Mouse (Mus musculus) cerebellum, adult 8-10 months (tissue): ENCODE measurements around the gene Hsf2bp.

Experiments used
- DNase-seq: peaks from one replicate; pipeline ENCODE4 v3.0.0; 2022

Hsf2bp gene

GRCm38 (mm10) chr17:32031684-32032083 is 4.5 kb downstream of the Hsf2bp start:
- DNase-seq, result no peak

DNA sequence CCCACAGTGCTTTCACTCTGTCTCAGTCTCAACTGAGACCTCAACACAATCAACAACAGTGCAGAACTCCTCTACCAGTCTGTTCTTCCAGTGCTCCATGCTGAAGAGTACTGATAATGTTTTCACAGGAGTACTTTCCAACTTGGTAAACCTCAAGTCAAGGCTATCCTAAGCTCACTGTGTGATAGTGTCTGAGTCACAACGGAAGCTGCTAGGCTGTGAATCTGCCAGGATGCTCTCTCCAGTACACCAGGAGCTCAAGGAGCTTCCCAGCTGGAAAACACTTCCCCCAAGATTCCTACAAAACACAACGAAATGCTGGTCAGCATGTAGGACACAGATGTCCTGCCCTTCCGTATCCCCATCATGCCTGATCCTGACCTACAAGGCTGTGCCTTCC is 7.8 kb downstream of the Hsf2bp start:
- DNase-seq, result no peak

- no peak for DNase-seq
Observed at GRCm38 (mm10) chr17:32027666-32028065, 8.5 kb downstream of the Hsf2bp start.

DNA sequence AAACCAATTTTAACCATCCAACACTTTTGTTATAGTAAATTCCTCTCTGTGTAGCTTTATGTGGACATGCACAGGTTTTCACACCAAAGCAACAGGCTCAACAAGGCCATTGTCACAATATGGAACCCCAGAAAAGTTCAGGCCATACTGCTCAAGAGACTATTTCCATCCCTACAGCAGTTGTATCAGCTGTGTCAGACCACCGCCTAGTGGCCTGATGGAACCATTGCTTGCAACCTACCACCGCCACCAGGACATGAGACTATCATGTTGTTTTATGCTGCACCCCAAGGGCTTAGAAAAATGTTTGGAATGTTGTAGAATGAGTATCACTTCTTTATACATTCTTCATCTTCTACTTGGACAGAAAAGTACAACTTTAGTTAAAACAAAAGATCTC is 10.8 kb downstream of the Hsf2bp start:
- DNase-seq, result peak; percentile 19

DNA sequence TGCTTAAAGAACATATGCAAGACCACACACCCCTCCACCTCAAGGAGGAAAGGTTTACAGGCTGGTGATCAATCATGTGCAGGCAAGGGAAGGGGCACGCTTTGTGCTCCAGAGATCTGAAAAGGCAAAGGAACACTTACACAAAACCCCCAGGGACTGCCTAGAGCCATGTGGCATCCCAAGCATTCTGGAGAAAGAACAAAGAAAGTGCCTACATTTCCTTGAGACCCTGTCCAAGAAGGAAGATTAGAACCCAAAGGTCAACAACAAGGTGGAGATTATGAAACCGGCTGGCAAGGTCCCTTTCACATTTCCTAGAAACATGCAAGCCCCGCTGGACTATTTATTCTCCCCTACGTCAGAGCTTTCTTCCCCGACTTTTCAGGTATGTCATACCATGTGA is 11.5 kb downstream of the Hsf2bp start:
- no peak for DNase-seq

DNA sequence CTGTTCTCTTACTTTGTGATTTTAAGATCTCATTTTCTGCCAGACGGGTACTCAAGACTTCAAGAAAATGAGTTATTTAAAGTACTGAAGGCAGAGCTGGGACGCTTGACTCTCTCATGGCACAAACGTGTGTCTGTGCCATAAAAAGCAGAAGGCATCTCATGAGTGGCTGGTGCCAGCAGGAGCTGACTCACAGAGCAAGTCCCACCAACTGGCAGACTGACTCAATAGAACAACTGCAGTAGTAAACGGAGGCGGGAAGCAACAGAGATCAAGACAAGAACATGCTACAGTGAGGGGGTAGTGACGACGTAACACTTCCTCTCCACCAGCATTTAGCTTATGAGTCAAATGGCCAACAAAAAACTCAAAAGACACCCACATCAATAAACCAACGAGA is 13.1 kb downstream of the Hsf2bp start:
- DNase-seq, result no peak

DNA sequence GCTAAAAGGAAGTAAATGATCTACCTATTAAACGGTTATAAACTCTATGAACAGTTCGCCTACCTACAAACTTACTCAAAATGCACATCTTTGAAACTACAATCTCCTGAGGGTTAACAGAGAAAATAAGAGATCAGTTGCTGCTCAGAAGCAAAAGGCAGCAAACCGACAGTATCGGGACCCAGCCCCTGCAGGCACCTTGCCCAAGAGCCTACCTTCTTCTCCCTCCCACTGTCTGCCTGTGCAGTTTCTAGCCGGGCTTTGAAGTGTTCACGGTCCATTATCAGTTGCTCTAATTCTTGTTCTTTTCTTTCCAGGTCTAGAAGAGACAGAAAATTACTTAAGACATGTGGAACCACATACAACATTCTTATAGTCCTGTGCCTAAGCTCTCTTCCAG is 13.6 kb downstream of the Hsf2bp start:
- no peak for DNase-seq

GRCm38 (mm10) chr17:32021981-32022380 is 14.2 kb downstream of the Hsf2bp start:
- no peak for DNase-seq

DNA sequence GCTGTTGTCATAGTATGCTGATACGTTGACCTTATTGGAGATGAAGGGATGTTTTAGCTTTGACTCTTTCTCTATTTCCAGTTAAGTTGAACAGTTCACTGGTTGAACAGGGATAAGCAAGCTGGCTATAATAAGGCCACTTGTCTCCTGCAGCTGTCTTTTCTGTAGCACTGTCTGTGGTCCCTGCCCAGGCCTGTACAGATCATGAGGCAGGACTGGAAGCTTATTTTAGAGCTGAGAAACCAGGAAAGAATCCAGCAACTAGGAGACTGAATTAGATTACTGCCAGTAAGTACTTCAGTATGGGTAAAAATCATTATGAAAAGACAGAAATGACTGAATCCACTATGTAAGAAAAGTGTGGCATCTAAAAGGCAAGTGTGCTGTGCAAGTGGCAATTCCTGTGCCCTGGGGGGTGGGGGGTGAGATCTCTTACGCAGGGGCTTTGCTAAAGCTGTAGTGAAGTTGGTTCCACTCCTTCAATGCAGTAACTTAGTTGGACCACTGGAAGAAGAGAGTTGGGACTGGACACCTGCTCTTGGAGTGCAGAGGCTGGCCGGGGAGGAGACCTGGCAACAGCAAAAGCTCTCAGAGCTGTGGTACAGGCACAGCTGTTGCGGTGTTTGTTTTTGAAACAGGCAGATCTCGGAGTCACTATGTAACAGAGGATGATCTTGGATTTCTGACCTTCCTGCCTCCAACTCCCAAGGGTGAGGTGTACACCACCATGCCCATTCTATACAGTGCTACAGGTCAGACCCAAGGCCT is 17.8 kb downstream of the Hsf2bp start:
- DNase-seq, result no peak

GRCm38 (mm10) chr17:32016481-32016880 is 19.7 kb downstream of the Hsf2bp start:
- no peak for DNase-seq

GRCm38 (mm10) chr17:32013659-32014058 is 22.5 kb downstream of the Hsf2bp start:
- no peak for DNase-seq

DNA sequence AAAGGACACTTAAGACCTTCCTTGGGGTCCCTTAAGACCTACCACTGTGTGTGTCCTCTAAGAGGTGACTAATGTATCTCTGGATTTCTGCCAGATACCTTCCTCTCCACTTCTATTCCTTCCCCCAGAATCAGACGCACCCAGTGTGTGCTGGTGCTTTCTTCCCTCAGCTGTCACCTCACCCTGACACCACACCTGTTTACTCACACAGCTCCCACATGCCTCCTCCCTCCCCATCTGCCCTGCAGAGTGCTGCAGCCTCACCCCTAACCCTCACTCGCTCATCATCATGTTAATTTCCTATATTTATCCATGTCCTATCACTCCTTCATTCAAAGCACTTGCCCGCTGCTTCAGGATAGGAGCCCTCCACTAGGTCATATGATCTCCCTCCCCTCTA is 23.9 kb downstream of the Hsf2bp start:
- DNase-seq, result no peak

DNA sequence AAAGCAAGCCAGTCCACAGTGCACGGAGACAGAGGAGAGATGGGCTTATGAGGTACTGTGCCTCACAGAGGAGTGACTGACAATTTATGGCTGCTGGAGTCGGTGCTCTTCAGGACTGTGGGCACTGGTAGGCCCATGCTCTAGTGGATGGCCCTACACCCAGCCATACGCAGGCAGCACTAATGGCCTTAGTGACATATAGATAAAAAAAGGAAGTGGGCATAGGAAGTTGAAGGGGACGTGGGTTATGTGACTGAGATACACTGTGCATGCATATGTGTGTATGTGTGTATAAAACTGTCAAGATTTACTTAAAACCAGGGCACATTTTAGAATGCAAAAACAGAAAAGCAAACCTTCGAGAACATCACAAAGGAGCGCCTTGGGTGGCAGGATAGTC is 24.5 kb downstream of the Hsf2bp start:
- no peak for DNase-seq

DNA sequence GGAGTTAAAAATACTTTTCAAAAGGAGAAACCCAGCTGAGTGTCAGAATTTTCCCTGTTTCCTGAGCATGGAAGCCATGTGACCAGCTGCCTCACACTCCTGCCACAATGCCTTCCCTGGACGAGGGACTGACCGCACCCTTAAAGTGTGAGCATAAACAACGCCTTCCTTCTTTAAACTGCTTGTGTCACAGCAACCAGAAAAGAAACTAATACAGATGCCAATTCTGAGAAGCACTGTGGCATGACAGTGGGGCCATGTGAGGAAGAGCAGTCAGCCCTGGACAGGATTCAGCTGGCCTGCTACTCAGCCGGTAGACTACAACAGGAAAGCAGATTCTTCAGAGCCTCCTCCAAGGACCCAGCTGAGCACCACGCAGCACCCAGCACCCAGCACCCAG is 29.3 kb downstream of the Hsf2bp start:
- DNase-seq, result no peak

GRCm38 (mm10) chr17:32003251-32003650 is 32.9 kb downstream of the Hsf2bp start:
- DNase-seq, result no peak

GRCm38 (mm10) chr17:31998351-31998750 is 37.8 kb downstream of the Hsf2bp start:
- no peak for DNase-seq

- DNase-seq, result no peak
Observed at GRCm38 (mm10) chr17:31996331-31996730, 39.8 kb downstream of the Hsf2bp start.

DNA sequence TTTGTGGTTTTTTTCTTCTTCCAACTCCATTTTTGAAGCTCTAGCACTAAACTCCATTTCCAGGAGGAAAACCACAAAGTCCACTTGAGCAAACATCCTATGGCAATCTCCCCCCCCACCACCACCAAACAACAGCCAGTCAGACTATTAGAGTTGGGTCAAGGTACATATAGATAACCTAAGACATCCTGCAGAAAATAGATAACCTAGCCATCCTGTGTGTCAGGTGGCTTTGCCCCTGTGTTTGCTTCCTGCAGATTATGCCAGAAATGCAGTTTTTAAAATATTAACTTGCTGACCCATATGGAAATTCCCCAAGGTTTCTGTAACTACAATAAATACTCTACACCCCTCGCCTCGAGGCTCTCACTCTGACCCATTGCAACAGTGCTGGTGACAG is 40.4 kb downstream of the Hsf2bp start:
- DNase-seq, result no peak

DNA sequence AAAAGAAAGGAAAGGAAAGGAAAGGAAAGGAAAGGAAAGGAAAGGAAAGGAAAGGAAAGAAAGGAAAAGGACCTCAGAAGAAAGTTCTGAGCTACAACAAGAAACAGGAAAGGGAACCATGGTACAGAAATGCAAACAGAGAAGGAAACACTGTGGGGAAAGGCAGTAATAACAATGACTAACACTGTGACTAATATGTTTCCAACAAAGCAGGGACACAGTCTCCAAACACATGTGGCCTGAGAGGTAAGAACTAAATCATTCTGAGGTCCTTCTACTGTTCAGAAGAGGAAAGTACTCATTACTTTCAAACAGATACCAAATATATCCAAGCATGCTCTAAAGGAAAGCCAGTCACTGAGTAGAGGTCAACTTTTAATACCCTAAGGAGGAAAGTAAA is 42.0 kb downstream of the Hsf2bp start:
- DNase-seq, result no peak

DNA sequence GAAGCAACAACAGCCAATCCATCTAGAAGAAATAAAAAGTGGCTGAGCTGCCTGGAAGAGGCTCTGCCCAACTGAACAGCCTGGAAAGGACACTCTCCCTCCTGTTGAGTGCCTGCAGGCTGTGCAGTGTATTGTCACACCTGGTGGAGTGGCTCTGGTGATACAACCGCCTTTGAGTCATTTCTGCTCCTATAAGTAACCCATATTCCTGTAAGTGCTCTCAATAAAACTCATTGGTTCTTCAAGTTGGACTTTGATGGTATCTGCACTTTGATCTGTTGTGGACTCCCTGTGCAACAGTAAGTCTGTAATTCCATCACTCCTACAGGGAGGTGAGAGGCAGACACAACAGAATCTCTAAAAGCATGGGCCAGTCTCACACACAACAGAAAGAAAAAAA is 42.8 kb downstream of the Hsf2bp start:
- DNase-seq, result no peak

GRCm38 (mm10) chr17:31992004-31992403 is 44.1 kb downstream of the Hsf2bp start:
- DNase-seq, result no peak

- no peak for DNase-seq
Observed at GRCm38 (mm10) chr17:31989035-31989434, 47.1 kb downstream of the Hsf2bp start.

- DNase-seq, result no peak
Observed at GRCm38 (mm10) chr17:31986915-31987314, 49.2 kb downstream of the Hsf2bp start.

DNA sequence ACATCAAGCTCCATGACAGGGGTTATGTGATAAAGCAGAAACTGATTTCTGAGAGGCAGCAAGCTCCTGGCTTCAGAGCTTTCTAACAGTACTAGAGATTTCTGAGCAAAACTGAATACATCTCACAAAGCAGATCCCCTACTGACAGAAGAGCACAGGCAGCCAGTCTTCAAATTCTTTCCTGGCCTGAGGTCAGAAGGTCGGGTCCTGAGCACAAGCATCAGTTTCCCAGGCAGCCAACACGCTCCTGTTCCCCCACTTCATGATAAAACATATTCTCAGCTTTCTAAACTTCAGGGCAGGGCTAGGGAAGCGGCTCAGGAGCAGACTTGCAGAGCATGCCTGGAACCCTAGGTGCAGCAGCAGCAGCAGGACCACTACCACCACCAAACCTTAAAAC is 52.7 kb downstream of the Hsf2bp start:
- no peak for DNase-seq
